8 mouse cellular contexts compared by ENCODE assay signal in the genomic region with DNA sequence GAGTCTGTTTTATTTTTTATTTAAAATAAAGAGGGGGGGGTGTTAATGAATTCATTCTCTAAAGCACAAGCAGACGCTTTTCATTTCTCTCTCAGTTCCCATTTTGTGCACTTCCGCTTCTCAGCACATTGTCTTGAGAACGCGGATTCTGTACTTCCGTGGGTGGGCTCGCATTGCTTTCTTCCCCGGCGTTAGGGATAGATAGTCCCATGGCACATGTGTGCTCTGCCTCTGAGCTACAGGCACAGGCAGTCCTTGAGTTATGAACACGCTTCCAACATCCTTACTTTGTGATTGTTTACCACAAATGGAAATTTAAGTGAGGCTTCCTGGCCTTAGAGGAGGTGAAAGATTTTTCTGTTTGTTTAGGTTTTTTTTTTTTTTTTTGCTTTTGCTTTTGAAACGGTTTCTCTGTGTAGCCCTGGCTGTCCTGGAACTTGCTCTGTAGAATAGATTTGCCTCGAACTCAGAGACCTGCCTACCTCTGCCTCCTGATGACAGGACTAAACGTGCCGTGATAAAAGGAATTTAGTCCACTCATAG. TPM values are rescaled to one million over a fixed set of nuclear protein-coding genes. Genes with fewer than 3 reads are reported as not detected.
DNase-seq lines count a peak whose midpoint lies in the region; ATAC-seq lines count a peak whose summit lies in the region.

No protein-coding gene starts in this region.

- no peak for ATAC-seq in heart, embryonic 15.5 days (replicated peaks; ENCODE audit: insufficient number of reproducible peaks, insufficient read depth, low FRiP score, low read depth)

- H3K27ac ChIP-seq in heart, embryonic 15.5 days = peak overlapping the region; percentile 17
- H3K27ac ChIP-seq in forebrain, embryonic 10.5 days = no peak overlapping the region

- H3K9me3 ChIP-seq in heart, embryonic 15.5 days (replicated peaks) = no peaks in the 10 kb centered on the region
- no peaks in the 10 kb centered on the region for H3K9me3 ChIP-seq in forebrain, embryonic 10.5 days

- peak; percentile 70 to 73 for DNase-seq in B cell, adult 2 months
- DNase-seq in CD4-positive, CD25-positive, alpha-beta regulatory T cell, adult 2 months (ENCODE audit: low read depth, low spot score) = peak; percentile 62
- peak; percentile 63 for DNase-seq in lung, postnatal 36 days
- DNase-seq in cerebellum, adult 11 months = no peak
- DNase-seq in frontal cortex, postnatal 25 days (ENCODE audit: low spot score in 2 of 2) = no peak
- no peak for DNase-seq in ovary, postnatal 14 days (ENCODE audit: low spot score)
- DNase-seq in forebrain, embryonic 10.5 days (ENCODE audit: extremely low spot score, low spot score) = no peak

- no peak overlapping the region for H3K9ac ChIP-seq in heart, embryonic 15.5 days

- 58% methylated on average over 13 of the region's 13 CpGs for WGBS in heart, embryonic 15.5 days
- 79% methylated on average over 13 of the region's 13 CpGs for WGBS in forebrain, embryonic 10.5 days

- H3K4me1 ChIP-seq in heart, embryonic 15.5 days (replicated peaks) = peaks cover 24% of the 10 kb centered on the region
- H3K4me1 ChIP-seq in forebrain, embryonic 10.5 days = peaks cover 16% of the 10 kb centered on the region

- peak overlapping the region; percentile 63 for H3K4me2 ChIP-seq in heart, embryonic 15.5 days

- H3K4me3 ChIP-seq in heart, embryonic 15.5 days = no peak overlapping the region
- no peak overlapping the region for H3K4me3 ChIP-seq in forebrain, embryonic 10.5 days

- H3K27me3 ChIP-seq in heart, embryonic 15.5 days = no peaks in the 10 kb centered on the region
- no peaks in the 10 kb centered on the region for H3K27me3 ChIP-seq in forebrain, embryonic 10.5 days (ENCODE audit: poor library complexity, severe bottlenecking)

- H3K36me3 ChIP-seq in heart, embryonic 15.5 days = no peaks in the 10 kb centered on the region
- no peaks in the 10 kb centered on the region for H3K36me3 ChIP-seq in forebrain, embryonic 10.5 days (replicated peaks)

RNA-seq across cellular contexts. Expression of gene Olfr279, which starts 19.3 kb away (rescaled TPM):
- not detected in 2 replicates for polyA plus RNA-seq in heart, embryonic 15.5 days (2015; fragmentation: Nextera tagmentation; extraction: Ambion mirVana)
- not detected in 2 replicates for polyA plus RNA-seq in forebrain, embryonic 10.5 days (2016; fragmentation: Nextera tagmentation; extraction: Ambion mirVana)

RNA-seq across cellular contexts. Expression of gene Kansl2, which starts 22.6 kb away (rescaled TPM):
- polyA plus RNA-seq in heart, embryonic 15.5 days (2015; fragmentation: Nextera tagmentation; extraction: Ambion mirVana) = 70.0 and 81.2 TPM in 2 replicates
- polyA plus RNA-seq in forebrain, embryonic 10.5 days (2016; fragmentation: Nextera tagmentation; extraction: Ambion mirVana) = 144 and 145 TPM in 2 replicates

RNA-seq across cellular contexts. Expression of gene Lalba, which starts 28.9 kb away (rescaled TPM):
- polyA plus RNA-seq in heart, embryonic 15.5 days (2015; fragmentation: Nextera tagmentation; extraction: Ambion mirVana) = not detected in 2 replicates
- 0.49 TPM in 1 of 2 replicates, not detected in the other for polyA plus RNA-seq in forebrain, embryonic 10.5 days (2016; fragmentation: Nextera tagmentation; extraction: Ambion mirVana)

RNA-seq across cellular contexts. Expression of gene OR5BS1P, which starts 41.8 kb away (rescaled TPM):
- not detected in 2 replicates for polyA plus RNA-seq in heart, embryonic 15.5 days (2015; fragmentation: Nextera tagmentation; extraction: Ambion mirVana)
- polyA plus RNA-seq in forebrain, embryonic 10.5 days (2016; fragmentation: Nextera tagmentation; extraction: Ambion mirVana) = not detected in 2 replicates

RNA-seq across cellular contexts. Expression of gene Olfr281, which starts 59.1 kb away (rescaled TPM):
- not detected in 2 replicates for polyA plus RNA-seq in heart, embryonic 15.5 days (2015; fragmentation: Nextera tagmentation; extraction: Ambion mirVana)
- not detected in 2 replicates for polyA plus RNA-seq in forebrain, embryonic 10.5 days (2016; fragmentation: Nextera tagmentation; extraction: Ambion mirVana)

Comparison
In these comparisons a context has a peak if more than half of its experiments do, and no peak if none do; other contexts are left out.
1. DNase-seq: peak in B cell, adult 2 months (2 of 2), CD4-positive, CD25-positive, alpha-beta regulatory T cell, adult 2 months (single experiment) and lung, postnatal 36 days (single experiment); none in cerebellum, adult 11 months (single experiment), frontal cortex, postnatal 25 days (0 of 2), ovary, postnatal 14 days (single experiment) and forebrain, embryonic 10.5 days (single experiment).